Mouse (Mus musculus) CH12.LX (cell line): Measurements from ENCODE around the gene Map6. TPM values are rescaled to one million over a fixed set of nuclear protein-coding genes. Genes with fewer than 3 reads are reported as not detected.

Experiments
- DNase-seq: peaks from one replicate; pipeline ENCODE4 v3.0.0-alpha.2; 2013; ENCODE audit errors: extremely low read depth
- H3K27ac ChIP-seq: 2 replicates; pipeline ENCODE4 v1.5.1; 2012; ENCODE audit warnings: low read depth, mild to moderate bottlenecking, control low read depth, moderate library complexity; ENCODE audit not compliant: insufficient read depth
- H3K27me3 ChIP-seq: replicated peaks from 2 replicates; pipeline ENCODE3; 2012; ENCODE audit warnings: inconsistent platforms
- H3K36me3 ChIP-seq, 2 experiments: replicated peaks in 1 of 2; 2 replicates each; pipeline versions ENCODE3 to v1.6.1; 2012; ENCODE audit warnings: inconsistent platforms in 1 of 2, low read length in 1 of 2, mild to moderate bottlenecking in 1 of 2, mixed read lengths in 1 of 2, moderate library complexity in 1 of 2; ENCODE audit not compliant: control insufficient read depth in 1 of 2, insufficient read depth in 1 of 2
- H3K4me1 ChIP-seq, 2 experiments: 2 replicates each; pipeline ENCODE4 v1.6.1; 2012; ENCODE audit warnings: inconsistent platforms in 1 of 2, moderate library complexity in 1 of 2; ENCODE audit not compliant: insufficient read depth in 2 of 2, control insufficient read depth in 1 of 2
- H3K4me2 ChIP-seq: 2 replicates; pipeline ENCODE4 v1.6.1; 2012; ENCODE audit warnings: low read depth, mild to moderate bottlenecking, control low read depth; ENCODE audit not compliant: poor library complexity, insufficient read depth, severe bottlenecking
- H3K4me3 ChIP-seq, 3 experiments: fragments of 150-350 bp in 1 of 3; sonication (generic) in 1 of 3; replicated peaks in 1 of 3; 2 replicates each; pipeline versions ENCODE3 to v1.5.1; 2011 to 2012; ENCODE audit warnings: low read depth in 2 of 3, low read length in 2 of 3, mild to moderate bottlenecking in 2 of 3, moderate library complexity in 2 of 3, control low read depth in 1 of 3, improper control_type of control experiment in 1 of 3, inconsistent platforms in 1 of 3, mixed read lengths in 1 of 3; ENCODE audit not compliant: poor library complexity in 1 of 3
- H3K79me2 ChIP-seq: replicated peaks from 2 replicates; pipeline ENCODE4 v1.6.1; 2012; ENCODE audit warnings: mild to moderate bottlenecking, moderate library complexity; ENCODE audit not compliant: control insufficient read depth, poor library complexity, insufficient read depth, severe bottlenecking; ENCODE audit errors: extremely low read depth
- H3K9ac ChIP-seq: 2 replicates; pipeline ENCODE4 v1.6.1; 2012; ENCODE audit warnings: low read depth, mild to moderate bottlenecking, control low read depth, moderate library complexity; ENCODE audit not compliant: insufficient read depth
- H3K9me3 ChIP-seq: replicated peaks from 2 replicates; pipeline ENCODE3; 2012; ENCODE audit warnings: low read length, inconsistent platforms, mixed read lengths
- BHLHE40 ChIP-seq: IDR thresholded peaks from 2 replicates; pipeline ENCODE4 v1.6.1; 2011; ENCODE audit warnings: mild to moderate bottlenecking, low read depth, low read length, improper control_type of control experiment
- CHD1 ChIP-seq: IDR thresholded peaks from 2 replicates; pipeline ENCODE4 v1.6.1; 2012; ENCODE audit warnings: low read depth, low read length, improper control_type of control experiment, inconsistent platforms
- CHD2 ChIP-seq: IDR thresholded peaks from 2 replicates; pipeline ENCODE4 v1.6.1; 2011; ENCODE audit warnings: low read length, improper control_type of control experiment
- ELF1 ChIP-seq: IDR thresholded peaks from 2 replicates; pipeline ENCODE4 v1.6.1; 2014; ENCODE audit warnings: low read depth, mild to moderate bottlenecking, inconsistent platforms, low read length, improper control_type of control experiment
- EP300 ChIP-seq: IDR thresholded peaks from 2 replicates; pipeline ENCODE4 v1.6.1; 2011; ENCODE audit warnings: low read length, improper control_type of control experiment
- GABPA ChIP-seq: IDR thresholded peaks from 2 replicates; pipeline ENCODE4 v1.6.1; 2012; ENCODE audit warnings: low read depth, low read length, improper control_type of control experiment, inconsistent platforms; ENCODE audit not compliant: insufficient replicate concordance
- IRF4 ChIP-seq: IDR thresholded peaks from 2 replicates; pipeline ENCODE4 v1.6.1; 2014; ENCODE audit warnings: low read depth, mild to moderate bottlenecking, inconsistent platforms, low read length, improper control_type of control experiment
- JUN ChIP-seq: IDR thresholded peaks from 2 replicates; pipeline ENCODE4 v1.6.1; 2011; ENCODE audit warnings: low read depth, mild to moderate bottlenecking, low read length, improper control_type of control experiment, moderate library complexity; ENCODE audit not compliant: insufficient read depth
- JUND ChIP-seq: conservative IDR thresholded peaks from 2 replicates; pipeline ENCODE4 v1.6.1; 2011; ENCODE audit warnings: low read depth, low read length, improper control_type of control experiment
- MAFK ChIP-seq: IDR thresholded peaks from 2 replicates; pipeline ENCODE4 v1.6.1; 2011; ENCODE audit warnings: low read length, improper control_type of control experiment; ENCODE audit not compliant: insufficient replicate concordance
- MAX ChIP-seq: IDR thresholded peaks from 2 replicates; pipeline ENCODE4 v1.6.1; 2011; ENCODE audit warnings: low read length, improper control_type of control experiment
- MAZ ChIP-seq: IDR thresholded peaks from 2 replicates; pipeline ENCODE4 v1.6.1; 2012; ENCODE audit warnings: low read depth, mild to moderate bottlenecking, inconsistent platforms, low read length, improper control_type of control experiment, moderate library complexity
- MXI1 ChIP-seq: IDR thresholded peaks from 2 replicates; pipeline ENCODE4 v1.6.1; 2011; ENCODE audit warnings: mild to moderate bottlenecking, low read depth, low read length, improper control_type of control experiment
- MYC ChIP-seq: IDR thresholded peaks from 2 replicates; pipeline ENCODE4 v1.6.1; 2011; ENCODE audit warnings: low read depth, mild to moderate bottlenecking, improper control_type of control experiment, low read length
- NRF1 ChIP-seq: IDR thresholded peaks from 2 replicates; pipeline ENCODE4 v1.6.1; 2014; ENCODE audit warnings: low read depth, mild to moderate bottlenecking, inconsistent platforms, low read length, improper control_type of control experiment, moderate library complexity
- PAX5 ChIP-seq: IDR thresholded peaks from 2 replicates; pipeline ENCODE4 v1.6.1; 2012; ENCODE audit warnings: low read length, inconsistent platforms, mixed read lengths
- POLR2AphosphoS2 ChIP-seq: IDR thresholded peaks from 2 replicates; pipeline ENCODE4 v1.6.1; 2011; ENCODE audit warnings: low read depth, low read length, improper control_type of control experiment
- RAD21 ChIP-seq: IDR thresholded peaks from 2 replicates; pipeline ENCODE4 v1.6.1; 2011; ENCODE audit warnings: low read depth, mild to moderate bottlenecking, low read length, improper control_type of control experiment, moderate library complexity
- RCOR1 ChIP-seq: conservative IDR thresholded peaks from 2 replicates; pipeline ENCODE4 v1.6.1; 2012; ENCODE audit warnings: low read depth, mild to moderate bottlenecking, inconsistent platforms, low read length, improper control_type of control experiment
- TBP ChIP-seq: conservative IDR thresholded peaks from 2 replicates; pipeline ENCODE4 v1.6.1; 2011; ENCODE audit warnings: low read depth, low read length, improper control_type of control experiment
- UBTF ChIP-seq: IDR thresholded peaks from 2 replicates; pipeline ENCODE4 v1.6.1; 2012; ENCODE audit warnings: low read depth, mild to moderate bottlenecking, inconsistent platforms, low read length, improper control_type of control experiment, moderate library complexity
- USF1 ChIP-seq: IDR thresholded peaks from 2 replicates; pipeline ENCODE4 v1.6.1; 2014; ENCODE audit warnings: low read depth, mild to moderate bottlenecking, inconsistent platforms, low read length, improper control_type of control experiment
- USF2 ChIP-seq: conservative IDR thresholded peaks from 2 replicates; pipeline ENCODE4 v1.6.1; 2011; ENCODE audit warnings: low read depth, low read length, improper control_type of control experiment
- ZMIZ1 ChIP-seq: IDR thresholded peaks from 2 replicates; pipeline ENCODE4 v1.6.1; 2012; ENCODE audit warnings: low read depth, mild to moderate bottlenecking, inconsistent platforms, low read length, improper control_type of control experiment
- ZNF384 ChIP-seq: IDR thresholded peaks from 2 replicates; pipeline ENCODE4 v1.6.1; 2012; ENCODE audit warnings: low read depth, low read length, improper control_type of control experiment, inconsistent platforms
- dilution Hi-C: fragments of 300-500 bp; cut with MboI; formaldehyde crosslinking; loops from 2 replicates; pipeline ENCODE4 v1.14.3; 2020; ENCODE audit warnings: low sequenced_read_pairs; ENCODE audit not compliant: extremely low pct_unique_long_range_greater_than_20kb, extremely low pct_ligation_motif_present
- in situ Hi-C: fragments of 300-500 bp; cut with MboI; formaldehyde crosslinking; loops from 3 replicates; pipeline ENCODE4 v1.14.3; 2019; ENCODE audit warnings: low sequenced_read_pairs, low pct_ligation_motif_present, low pct_unique_long_range_greater_than_20kb, mixed read lengths
- polyA plus RNA-seq: library from polyadenylated mRNA; unstranded; fragments of >175 nt; gene quantifications from 2 replicates; pipeline ENCODE4 v1.2.1, GENCODE M21; 2012; ENCODE audit warnings: low read depth; ENCODE audit not compliant: insufficient read length
- total RNA-seq, 2 experiments: library from RNA; depleted of rRNA; stranded (reverse); fragments of 300-350 nt in 1 of 2; fragments of >200 nt in 1 of 2; gene quantifications; 2 replicates each; pipeline ENCODE4 v1.2.3; 2012 to 2014

Gene Map6
- total and polyA plus RNA-seq, 3 experiments: 0.32 to 1.4 (median 1.1) TPM

DNA sequence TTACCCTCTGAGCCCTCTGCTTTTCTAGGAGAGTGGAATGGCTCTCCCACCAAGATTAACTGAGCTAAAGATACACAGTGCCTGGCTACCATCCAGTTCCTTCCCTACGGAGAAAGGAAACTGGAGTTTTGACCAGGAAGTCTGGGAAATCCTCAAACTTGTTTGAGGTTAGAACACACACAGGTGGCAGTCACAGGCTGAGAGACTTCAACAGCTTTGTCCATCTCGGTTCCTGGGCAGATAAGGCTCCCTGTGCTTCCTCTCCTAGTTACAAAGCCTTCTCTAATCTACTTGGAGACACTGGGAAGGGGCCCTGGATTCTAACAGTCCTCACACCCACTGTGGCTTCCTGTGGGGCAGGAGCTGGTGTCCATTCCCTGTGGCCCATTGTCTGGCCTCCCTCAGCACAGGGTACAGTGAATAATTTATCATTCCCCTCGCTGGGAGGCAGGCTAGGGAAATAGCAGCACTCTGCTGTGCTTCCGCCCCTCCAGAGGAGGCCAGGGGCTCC is 116.9 kb downstream of the Map6 start:
- dilution Hi-C loops: no loop called here
- Histone ChIP-seq H3K27ac (no peak overlapping the region), H3K79me2 (no peaks in the 10 kb centered on the region), H3K4me1 (peaks cover 18 to 54% of the 10 kb centered on the region in 2 experiments), H3K9ac (no peak overlapping the region), H3K27me3 (peaks cover 1% of the 10 kb centered on the region), H3K4me2 (no peak overlapping the region), H3K4me3 (no peak overlapping the region)
- in situ Hi-C loops: no loop called here
- TF ChIP-seq BHLHE40: no peak
- TF ChIP-seq USF1: no peak
- TF ChIP-seq MXI1: no peak
- no peak for TF ChIP-seq MAFK
- no peak for TF ChIP-seq RCOR1
- no peak for TF ChIP-seq ZNF384
- no peak for TF ChIP-seq JUND
- no peak for TF ChIP-seq JUN
- TF ChIP-seq MAX: no peak
- no peak for TF ChIP-seq CHD1
- TF ChIP-seq USF2: no peak
- no peak for TF ChIP-seq MAZ
- no peak for TF ChIP-seq NRF1
- no peak for TF ChIP-seq CHD2
- TF ChIP-seq UBTF: no peak
- TF ChIP-seq TBP: no peak
- no peak for TF ChIP-seq POLR2AphosphoS2
- TF ChIP-seq MYC: no peak
- TF ChIP-seq ZMIZ1: no peak
- TF ChIP-seq, all 38 proteins: peak for 0
- no peak for DNase-seq
- Histone ChIP-seq H3K9me3 (no peaks in the 10 kb centered on the region), H3K36me3 (peaks cover 5 to 41% of the 10 kb centered on the region in 2 experiments)

DNA sequence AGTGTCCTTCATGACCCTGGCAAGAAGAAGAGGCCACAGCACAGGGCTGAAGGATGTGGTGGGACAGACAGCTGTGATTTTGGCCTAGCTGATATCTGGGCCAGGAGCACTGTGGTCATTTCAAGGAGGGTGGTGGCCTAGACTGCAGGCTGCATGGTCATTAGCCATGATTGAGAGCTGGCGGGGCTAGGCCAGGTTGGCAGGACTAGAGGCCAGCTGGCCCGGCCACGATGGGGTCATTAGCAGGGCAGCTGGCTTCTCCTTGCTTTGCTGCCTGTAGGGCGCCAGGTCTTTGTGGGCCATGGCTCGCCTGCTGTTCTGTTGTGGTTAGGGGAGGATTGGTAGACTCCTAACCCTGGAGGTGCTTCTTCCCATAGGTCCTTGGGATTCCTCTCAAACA is 118.8 kb downstream of the Map6 start:
- Histone ChIP-seq H3K9me3 (no peaks in the 10 kb centered on the region), H3K36me3 (peaks cover 5 to 57% of the 10 kb centered on the region in 2 experiments), H3K9ac (no peak overlapping the region), H3K4me2 (no peak overlapping the region), H3K79me2 (no peaks in the 10 kb centered on the region), H3K4me1 (peaks cover 18 to 66% of the 10 kb centered on the region in 2 experiments), H3K27ac (no peak overlapping the region), H3K27me3 (no peaks in the 10 kb centered on the region), H3K4me3 (no peak overlapping the region)
- dilution Hi-C loops: no loop called here
- no peak for DNase-seq
- no peak for TF ChIP-seq EP300
- TF ChIP-seq ELF1: no peak
- no peak for TF ChIP-seq ZNF384
- no peak for TF ChIP-seq GABPA
- no peak for TF ChIP-seq PAX5
- TF ChIP-seq CHD1: no peak
- no peak for TF ChIP-seq NRF1
- no peak for TF ChIP-seq RAD21
- TF ChIP-seq MXI1: no peak
- no peak for TF ChIP-seq RCOR1
- TF ChIP-seq BHLHE40: no peak
- TF ChIP-seq ZMIZ1: no peak
- TF ChIP-seq MYC: no peak
- TF ChIP-seq MAFK: no peak
- TF ChIP-seq IRF4: no peak
- in situ Hi-C loops: no loop called here
